Mouse (Mus musculus): ENCODE results near the gene Hlcs. TPM values are rescaled to one million over a fixed set of nuclear protein-coding genes. Genes with fewer than 3 reads are reported as not detected.

The Hlcs gene
- total RNA-seq, 2 experiments from 2014 or later, result 16.8 to 17.7 TPM

GRCm38 (mm10) chr16:94328881-94329867, 15.8 kb upstream of the Hlcs start:
- no peak for DNase-seq (ENCODE audit: low spot score in 2 of 2)

- DNase-seq (ENCODE audit: low spot score in 2 of 2), result no peak
Measured at GRCm38 (mm10) chr16:94327781-94328711, 14.7 kb upstream of the Hlcs start, which contains the start of gene Ripply3. TSS of gene Ripply3 (plus strand) at chr16:94328420.

- DNase-seq (ENCODE audit: low spot score in 2 of 2), result no peak
Measured at GRCm38 (mm10) chr16:94326008-94326407, 12.6 kb upstream of the Hlcs start.

- no peak for DNase-seq (ENCODE audit: low spot score in 2 of 2)
Measured at GRCm38 (mm10) chr16:94323681-94324080, 10.3 kb upstream of the Hlcs start.

GRCm38 (mm10) chr16:94320223-94320622, 6.9 kb upstream of the Hlcs start:
- DNase-seq (ENCODE audit: low spot score in 2 of 2), result no peak

GRCm38 (mm10) chr16:94317752-94318151, 4.4 kb upstream of the Hlcs start:
- DNase-seq (ENCODE audit: low spot score in 2 of 2), result no peak

- DNase-seq (ENCODE audit: low spot score in 2 of 2), result no peak
Measured at GRCm38 (mm10) chr16:94315215-94315614, 1.8 kb upstream of the Hlcs start.

- DNase-seq (ENCODE audit: low spot score in 2 of 2), result no peak
Measured at GRCm38 (mm10) chr16:94314626-94315025, 1.3 kb upstream of the Hlcs start.

GRCm38 (mm10) chr16:94312663-94313228, 625 bp downstream of the Hlcs start:
- DNase-seq (ENCODE audit: low spot score in 2 of 2), result peak; percentile 84 to 85

- DNase-seq (ENCODE audit: low spot score in 2 of 2), result no peak
Measured at GRCm38 (mm10) chr16:94311931-94312330, 1.4 kb downstream of the Hlcs start.

- no peak for DNase-seq (ENCODE audit: low spot score in 2 of 2)
Measured at GRCm38 (mm10) chr16:94311416-94311815, 2.0 kb downstream of the Hlcs start.

GRCm38 (mm10) chr16:94309025-94309424, 4.3 kb downstream of the Hlcs start:
- DNase-seq (ENCODE audit: low spot score in 2 of 2), result no peak

- no peak for DNase-seq (ENCODE audit: low spot score in 2 of 2)
Measured at GRCm38 (mm10) chr16:94307942-94308341, 5.4 kb downstream of the Hlcs start.

- no peak for DNase-seq (ENCODE audit: low spot score in 2 of 2)
Measured at GRCm38 (mm10) chr16:94307526-94307925, 5.8 kb downstream of the Hlcs start.

- DNase-seq (ENCODE audit: low spot score in 2 of 2), result no peak
Measured at GRCm38 (mm10) chr16:94303203-94303535, 10.2 kb downstream of the Hlcs start.

GRCm38 (mm10) chr16:94302274-94303202, 10.8 kb downstream of the Hlcs start:
- DNase-seq (ENCODE audit: low spot score in 2 of 2), result peak; percentile 48 to 71

- no peak for DNase-seq (ENCODE audit: low spot score in 2 of 2)
Measured at GRCm38 (mm10) chr16:94301696-94302095, 11.7 kb downstream of the Hlcs start.

GRCm38 (mm10) chr16:94301194-94301593, 12.2 kb downstream of the Hlcs start:
- DNase-seq (ENCODE audit: low spot score in 2 of 2), result no peak

GRCm38 (mm10) chr16:94299210-94299609, 14.2 kb downstream of the Hlcs start:
- DNase-seq (ENCODE audit: low spot score in 2 of 2), result no peak

GRCm38 (mm10) chr16:94298081-94298480, 15.3 kb downstream of the Hlcs start:
- DNase-seq (ENCODE audit: low spot score in 2 of 2), result no peak
